Mouse (Mus musculus) thymus, postnatal 4 days (tissue): ENCODE measurements around the gene Chrna7.

Source experiments
- DNase-seq: peaks from one replicate; pipeline ENCODE4 v3.0.0; 2021

Chrna7 gene

GRCm38 (mm10) chr7:63060996-63061395 lies 151.4 kb downstream of the Chrna7 start:
- DNase-seq, result no peak
